Mouse (Mus musculus): ENCODE measurements around the gene Vti1a. TPM values are rescaled to one million over a fixed set of nuclear protein-coding genes. Genes with fewer than 3 reads are reported as not detected.

The Vti1a gene
- total RNA-seq, 2 experiments from 2014 or later, result 14.0 to 16.5 TPM

- intact Hi-C loops (cut with DNase I), result no loop called here
- DNase-seq (ENCODE audit: low spot score), result no peak
Observed at GRCm38 (mm10) chr19:55350673-55351378, 34.7 kb downstream of the Vti1a start.

- intact Hi-C loops (cut with DNase I), result no loop called here
- no peak for DNase-seq (ENCODE audit: low spot score)
Observed at GRCm38 (mm10) chr19:55362606-55363005, 46.5 kb downstream of the Vti1a start.

- intact Hi-C loops (cut with DNase I), result no loop called here
- DNase-seq (ENCODE audit: low spot score), result no peak
Observed at GRCm38 (mm10) chr19:55369691-55370090, 53.6 kb downstream of the Vti1a start.

- intact Hi-C loops (cut with DNase I), result no loop called here
- no peak for DNase-seq (ENCODE audit: low spot score)
Observed at GRCm38 (mm10) chr19:55376331-55376730, 60.2 kb downstream of the Vti1a start.

GRCm38 (mm10) chr19:55377465-55377864 is 61.4 kb downstream of the Vti1a start:
- no peak for DNase-seq (ENCODE audit: low spot score)
- intact Hi-C loops (cut with DNase I), result no loop called here

- intact Hi-C loops (cut with DNase I), result no loop called here
- no peak for DNase-seq (ENCODE audit: low spot score)
Observed at GRCm38 (mm10) chr19:55378884-55379283, 62.8 kb downstream of the Vti1a start.

- no peak for DNase-seq (ENCODE audit: low spot score)
- intact Hi-C loops (cut with DNase I), result no loop called here
Observed at GRCm38 (mm10) chr19:55380764-55381163, 64.7 kb downstream of the Vti1a start.

- no peak for DNase-seq (ENCODE audit: low spot score)
- intact Hi-C loops (cut with DNase I), result no loop called here
Observed at GRCm38 (mm10) chr19:55381343-55381742, 65.2 kb downstream of the Vti1a start.

- intact Hi-C loops (cut with DNase I), result no loop called here
- no peak for DNase-seq (ENCODE audit: low spot score)
Observed at GRCm38 (mm10) chr19:55382745-55383144, 66.7 kb downstream of the Vti1a start.

GRCm38 (mm10) chr19:55384634-55385033 is 68.5 kb downstream of the Vti1a start:
- intact Hi-C loops (cut with DNase I), result no loop called here

GRCm38 (mm10) chr19:55389019-55389418 is 72.9 kb downstream of the Vti1a start:
- intact Hi-C loops (cut with DNase I), result no loop called here
- DNase-seq (ENCODE audit: low spot score), result no peak

More at GRCm38 (mm10) chr19:55384634-55385033, 68.5 kb downstream of the Vti1a start:
- no peak for DNase-seq (ENCODE audit: low spot score)

- intact Hi-C loops (cut with DNase I), result no loop called here
- DNase-seq (ENCODE audit: low spot score), result no peak
Observed at GRCm38 (mm10) chr19:55390323-55390722, 74.2 kb downstream of the Vti1a start.

GRCm38 (mm10) chr19:55401638-55402037 is 85.5 kb downstream of the Vti1a start:
- DNase-seq (ENCODE audit: low spot score), result no peak
- intact Hi-C loops (cut with DNase I), result no loop called here

GRCm38 (mm10) chr19:55408486-55408885 is 92.4 kb downstream of the Vti1a start:
- no peak for DNase-seq (ENCODE audit: low spot score)
- intact Hi-C loops (cut with DNase I), result no loop called here

GRCm38 (mm10) chr19:55411415-55411814 is 95.3 kb downstream of the Vti1a start:
- no peak for DNase-seq (ENCODE audit: low spot score)
- intact Hi-C loops (cut with DNase I), result loop anchor here (5.0 to 10.0 kb wide), 3 partner anchors 463 to 846 kb away; no protein-coding TSS in a partner anchor

- intact Hi-C loops (cut with DNase I), result loop anchor here (5.0 to 10.0 kb wide), 3 partner anchors 463 to 845 kb away; no protein-coding TSS in a partner anchor
- no peak for DNase-seq (ENCODE audit: low spot score)
Observed at GRCm38 (mm10) chr19:55411894-55412293, 95.8 kb downstream of the Vti1a start.

GRCm38 (mm10) chr19:55414050-55414449 is 98.0 kb downstream of the Vti1a start:
- DNase-seq (ENCODE audit: low spot score), result no peak
- intact Hi-C loops (cut with DNase I), result loop anchor here (2.0 to 10.0 kb wide), 4 partner anchors 461 to 843 kb away; no protein-coding TSS in a partner anchor

GRCm38 (mm10) chr19:55418756-55419155 is 102.7 kb downstream of the Vti1a start:
- DNase-seq (ENCODE audit: low spot score), result no peak
- intact Hi-C loops (cut with DNase I), result loop anchor here (10.0 kb wide), 2 partner anchors 456 to 486 kb away; no protein-coding TSS in a partner anchor

GRCm38 (mm10) chr19:55419961-55420360 is 103.9 kb downstream of the Vti1a start:
- no peak for DNase-seq (ENCODE audit: low spot score)
- intact Hi-C loops (cut with DNase I), result loop anchor here (10.0 kb wide), 2 partner anchors 455 to 485 kb away; no protein-coding TSS in a partner anchor

GRCm38 (mm10) chr19:55421816-55422215 is 105.7 kb downstream of the Vti1a start:
- no peak for DNase-seq (ENCODE audit: low spot score)
- intact Hi-C loops (cut with DNase I), result no loop called here

- intact Hi-C loops (cut with DNase I), result no loop called here
- DNase-seq (ENCODE audit: low spot score), result no peak
Observed at GRCm38 (mm10) chr19:55422311-55423064, 106.4 kb downstream of the Vti1a start.

Measured in heart, postnatal 25 days (tissue).